Mouse (Mus musculus) T-cell, adult 2 months (primary cell): ENCODE measurements around the gene Tcf12.

Experiments used
- DNase-seq: peaks from one replicate; pipeline ENCODE4 v3.0.0; 2022; ENCODE audit warnings: low spot score

The Tcf12 gene

DNA sequence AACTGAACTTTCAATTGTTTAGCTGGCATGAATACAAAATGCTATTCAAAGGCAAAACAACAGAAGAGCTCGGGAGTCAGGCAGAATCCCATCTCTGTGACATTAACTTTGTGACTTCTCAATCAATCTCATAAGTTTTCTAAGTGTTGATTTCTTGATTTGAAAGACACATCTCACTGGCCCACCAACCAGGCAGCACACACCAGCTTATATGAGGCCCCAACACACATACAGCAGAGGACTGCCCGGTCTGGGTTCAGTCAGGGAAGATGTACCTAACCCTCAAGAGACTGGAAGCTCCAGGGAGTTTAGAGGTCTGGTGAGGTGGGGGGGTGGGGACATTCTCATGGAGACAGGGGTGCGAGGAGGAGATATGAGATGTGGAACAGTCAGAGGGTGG, 132.8 kb downstream of the Tcf12 start:
- no peak for DNase-seq

DNA sequence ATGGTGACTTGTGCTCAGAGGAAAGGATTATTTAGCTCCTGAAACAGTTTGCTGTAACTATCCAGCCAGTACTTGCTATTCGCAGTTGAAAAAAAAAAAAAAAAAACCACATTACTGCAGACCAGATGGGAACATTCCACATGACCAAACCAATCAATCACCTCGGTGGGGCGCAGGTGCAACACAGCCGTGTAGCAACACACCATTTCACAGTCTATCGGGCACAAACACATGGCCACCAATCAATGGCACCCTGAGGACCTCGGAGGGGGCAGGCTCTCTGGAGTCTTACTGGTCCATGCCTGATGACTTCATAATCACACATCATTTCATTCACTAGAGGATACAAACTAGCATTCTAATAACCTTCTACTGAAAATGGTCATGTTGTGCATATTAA, 135.6 kb downstream of the Tcf12 start:
- peak; percentile 4 for DNase-seq

DNA sequence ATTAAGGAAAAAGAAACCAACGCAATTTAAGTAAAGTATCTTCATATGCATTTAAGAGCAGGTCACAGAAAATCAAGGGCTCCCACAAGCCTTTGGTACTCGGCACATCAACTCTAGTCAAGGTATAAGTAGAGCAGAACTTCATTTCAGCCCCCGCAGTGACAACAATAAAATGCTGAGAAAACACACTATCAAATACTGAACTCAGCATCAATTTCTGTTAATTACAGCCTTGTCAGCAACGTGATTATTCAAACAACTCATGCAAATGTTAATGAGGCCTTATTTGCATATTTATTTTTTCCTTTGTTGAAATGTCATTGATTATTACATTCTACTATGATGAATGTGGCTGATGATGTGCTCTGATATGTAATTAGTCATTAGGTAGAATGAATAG, 136.5 kb downstream of the Tcf12 start:
- DNase-seq: no peak

DNA sequence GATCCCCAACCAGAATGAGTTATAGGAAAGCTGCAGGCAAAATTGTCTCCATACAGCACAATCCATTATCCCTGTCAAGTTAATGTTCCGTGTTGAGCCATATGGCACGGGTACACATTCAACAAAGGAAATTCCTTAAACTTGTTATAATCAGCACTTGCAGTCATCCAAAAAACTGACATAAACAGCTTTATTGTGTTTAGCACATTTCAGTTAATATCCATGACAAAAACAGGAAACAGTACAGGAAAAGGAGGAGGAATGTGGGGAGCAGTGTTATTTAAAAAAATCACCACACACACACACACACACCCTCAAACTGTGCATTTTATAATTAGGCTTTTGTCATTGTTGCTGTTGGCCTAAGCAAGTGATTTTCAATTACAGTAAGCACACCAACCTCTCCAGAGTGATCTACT, 137.1 kb downstream of the Tcf12 start:
- DNase-seq: no peak

DNA sequence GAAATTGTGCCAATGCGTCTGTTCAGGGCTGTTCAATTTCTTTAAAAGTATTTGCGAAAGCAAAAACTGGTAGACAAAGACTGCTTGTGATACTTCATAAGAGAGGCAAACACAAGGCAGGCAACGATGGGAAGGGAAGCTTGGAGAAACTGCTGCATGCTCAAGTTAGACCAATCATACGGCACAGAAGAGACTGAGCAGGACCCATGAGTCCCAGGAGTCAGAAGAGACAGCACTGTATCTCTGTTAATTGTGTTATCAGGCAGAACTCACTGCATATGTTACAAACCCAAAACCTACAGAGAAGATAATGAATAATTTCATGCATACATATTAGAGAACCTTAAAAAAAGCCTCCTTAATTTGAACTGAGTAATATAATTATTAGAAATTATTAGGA, 147.6 kb downstream of the Tcf12 start:
- DNase-seq: no peak

DNA sequence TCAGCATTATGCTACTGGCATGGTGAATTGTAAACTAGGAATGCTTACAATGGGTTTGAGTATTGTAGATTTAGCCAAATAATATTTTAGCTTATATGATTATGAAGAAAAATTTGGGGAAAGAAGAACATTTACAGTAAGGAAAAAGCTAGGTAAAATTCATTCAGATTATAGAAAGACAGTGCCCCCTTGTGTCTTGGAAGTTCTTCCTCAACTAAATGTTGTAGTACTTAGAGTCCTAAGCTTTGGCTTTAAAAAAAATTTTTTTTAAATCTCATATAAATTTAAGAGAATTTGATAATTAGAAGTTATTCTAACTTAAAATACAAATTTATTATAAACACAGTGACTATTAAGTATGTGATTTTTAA, 151.7 kb downstream of the Tcf12 start:
- no peak for DNase-seq

DNA sequence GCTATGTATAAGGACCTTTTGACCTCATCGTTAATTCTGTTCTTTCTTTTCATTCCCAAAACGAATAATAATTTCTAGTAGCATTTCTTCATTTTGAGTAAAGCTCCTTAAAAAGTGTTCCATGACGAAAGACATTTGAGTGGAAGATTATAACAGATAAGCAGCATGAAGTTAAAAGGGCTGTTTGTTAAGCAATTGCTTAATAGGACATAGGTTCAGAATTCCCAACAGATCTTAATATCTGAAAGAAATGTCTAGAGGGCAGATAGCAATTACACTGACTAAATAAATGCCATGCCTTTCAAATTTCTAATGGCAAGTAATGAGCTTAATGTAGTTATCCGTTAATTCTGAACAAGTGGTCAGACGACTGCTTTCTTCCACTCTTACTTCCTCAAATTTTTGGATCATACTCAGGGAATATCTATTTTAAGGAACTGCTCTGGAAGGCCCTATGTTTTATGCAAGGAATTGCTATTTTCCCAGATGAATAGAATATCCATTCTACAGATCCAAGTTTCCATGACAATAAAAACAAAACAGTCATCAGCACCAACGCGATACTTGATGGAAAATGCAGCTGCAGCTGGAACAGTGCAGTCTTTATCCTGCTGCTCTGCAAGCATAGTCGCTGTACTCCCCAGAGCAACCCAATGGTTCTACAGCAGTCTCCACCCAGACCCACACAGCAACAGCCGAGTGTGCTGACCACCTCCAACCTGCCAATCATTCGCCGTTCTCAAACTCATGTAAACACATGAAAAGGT, 152.2 kb downstream of the Tcf12 start:
- no peak for DNase-seq

DNA sequence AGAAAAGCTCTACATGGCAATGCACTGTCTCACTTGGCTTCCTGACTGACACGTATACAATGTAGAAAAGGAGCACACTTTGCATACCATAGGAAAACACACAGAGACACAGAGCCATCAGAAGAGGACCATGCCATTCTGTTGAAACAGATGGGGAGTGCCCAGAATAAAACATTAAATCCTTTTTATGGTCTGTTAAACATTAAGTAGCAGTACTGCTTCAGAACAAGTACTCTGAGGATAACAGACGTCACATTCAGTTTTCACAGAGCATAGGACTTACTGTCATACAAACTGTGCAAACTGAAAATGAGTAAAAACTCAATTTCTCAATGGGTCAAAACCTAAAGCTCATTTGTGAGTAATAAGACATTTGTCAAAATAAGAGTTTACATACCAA, 158.5 kb downstream of the Tcf12 start:
- no peak for DNase-seq

DNA sequence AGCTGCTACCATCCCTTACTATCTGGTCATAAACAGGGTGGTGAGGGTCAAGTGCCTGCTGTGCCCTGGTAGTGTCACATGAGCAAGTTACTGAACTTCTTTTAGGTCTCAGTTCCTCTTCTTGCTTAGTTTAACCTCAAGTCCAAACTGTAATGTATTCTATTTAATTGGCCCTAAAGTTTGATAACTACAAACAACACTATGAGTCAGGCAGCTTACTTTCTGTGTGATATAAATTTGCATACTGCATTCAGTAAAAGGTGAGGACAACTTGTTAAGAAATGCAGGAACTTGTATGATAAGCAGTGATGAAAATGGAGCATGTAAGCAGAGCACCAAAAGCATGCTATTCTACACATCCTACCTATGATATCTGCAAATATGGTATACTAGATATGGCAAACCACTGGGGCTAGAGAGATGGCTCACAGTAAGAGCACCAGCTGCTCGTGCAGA, 159.0 kb downstream of the Tcf12 start:
- no peak for DNase-seq

DNA sequence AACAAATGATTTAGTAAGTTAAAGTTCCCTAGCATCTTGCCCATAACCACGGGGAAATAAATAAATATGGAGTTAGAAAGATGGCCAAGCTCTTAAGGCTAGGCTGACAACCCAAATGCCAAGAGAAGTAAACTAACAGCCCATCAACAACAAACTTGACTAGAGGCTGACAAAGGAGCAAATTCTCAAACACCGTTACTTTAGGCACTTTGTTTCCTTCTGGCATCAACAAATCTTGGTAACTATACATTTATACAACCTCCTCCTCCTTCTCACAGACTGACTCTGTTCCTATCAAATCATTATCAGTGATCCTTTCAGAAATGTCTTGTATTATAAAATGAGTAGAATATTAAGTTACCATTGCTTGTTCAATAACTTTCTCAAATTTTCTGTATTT, 159.7 kb downstream of the Tcf12 start:
- no peak for DNase-seq

DNA sequence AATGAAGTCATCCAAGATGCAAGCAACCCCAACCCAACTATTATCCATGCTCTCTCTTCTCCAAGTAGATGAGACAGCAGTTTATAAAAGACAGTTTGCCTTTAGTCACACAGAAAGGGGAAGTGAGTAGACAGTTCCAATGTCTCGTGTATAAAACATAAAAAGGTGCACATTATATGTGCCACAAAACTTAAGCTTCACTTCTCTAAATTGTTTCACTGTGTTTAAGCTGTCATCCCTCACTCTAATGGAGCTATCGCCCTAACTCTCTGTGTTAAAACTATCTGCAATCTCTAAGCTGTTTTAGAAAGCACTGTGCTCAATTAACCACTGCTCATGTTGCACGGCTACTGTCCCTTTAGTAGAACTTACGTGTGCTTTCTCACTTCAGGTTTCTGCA, 160.3 kb downstream of the Tcf12 start:
- DNase-seq: no peak

DNA sequence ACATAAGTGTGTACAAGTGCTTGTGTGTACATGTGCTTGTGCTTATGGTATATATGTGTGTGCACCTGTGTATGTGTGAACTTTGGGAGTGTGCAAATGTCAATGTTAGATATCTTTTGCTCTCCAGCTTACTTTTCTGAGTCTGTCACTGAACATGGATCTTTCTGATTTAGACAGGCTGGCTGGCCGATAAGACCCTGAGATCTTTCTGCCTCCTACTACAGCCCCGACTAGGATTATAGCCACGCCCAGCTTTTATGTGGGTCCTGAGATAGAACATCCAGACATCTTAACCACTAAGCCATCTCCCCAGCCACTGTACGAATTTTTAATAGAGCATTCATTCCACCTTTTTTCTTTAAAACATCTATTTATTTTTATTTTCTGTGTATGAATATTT, 166.9 kb downstream of the Tcf12 start:
- DNase-seq: no peak

DNA sequence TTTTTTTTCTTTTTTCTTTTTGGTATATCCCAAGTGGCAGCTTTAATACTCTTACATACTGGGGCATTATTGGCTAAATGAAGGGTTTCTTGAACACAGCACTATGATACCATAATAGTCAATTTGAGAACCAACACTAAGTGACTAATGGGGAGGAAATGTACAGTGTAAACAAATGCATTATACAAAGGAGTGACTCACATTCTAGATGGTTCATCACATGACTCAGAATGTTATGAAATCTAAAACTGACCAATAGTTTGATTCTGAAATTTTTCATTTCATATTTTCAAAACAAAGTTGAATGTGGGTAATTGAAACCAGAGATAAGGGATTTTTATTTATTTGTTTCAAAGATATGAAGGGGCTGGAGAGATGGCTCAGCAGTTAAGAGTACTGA, 169.2 kb downstream of the Tcf12 start:
- no peak for DNase-seq

DNA sequence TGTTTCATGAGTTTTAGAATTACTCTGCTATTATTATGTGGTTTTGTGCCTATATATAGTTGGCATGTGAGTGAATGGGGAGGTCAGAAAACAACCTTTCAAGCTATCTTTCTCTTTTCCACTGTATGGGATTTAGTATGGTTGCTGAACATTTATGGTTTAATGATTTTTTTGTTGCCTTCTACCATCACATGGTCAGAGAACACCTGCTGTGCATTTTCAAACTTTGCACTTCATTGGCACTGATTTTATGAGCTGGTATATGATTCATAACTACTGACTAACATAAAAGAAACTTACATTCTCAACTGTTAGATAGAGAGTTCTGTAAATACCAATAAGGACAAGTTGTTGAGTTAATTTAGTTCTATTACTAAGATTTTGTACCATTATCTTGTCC, 171.7 kb downstream of the Tcf12 start:
- no peak for DNase-seq

DNA sequence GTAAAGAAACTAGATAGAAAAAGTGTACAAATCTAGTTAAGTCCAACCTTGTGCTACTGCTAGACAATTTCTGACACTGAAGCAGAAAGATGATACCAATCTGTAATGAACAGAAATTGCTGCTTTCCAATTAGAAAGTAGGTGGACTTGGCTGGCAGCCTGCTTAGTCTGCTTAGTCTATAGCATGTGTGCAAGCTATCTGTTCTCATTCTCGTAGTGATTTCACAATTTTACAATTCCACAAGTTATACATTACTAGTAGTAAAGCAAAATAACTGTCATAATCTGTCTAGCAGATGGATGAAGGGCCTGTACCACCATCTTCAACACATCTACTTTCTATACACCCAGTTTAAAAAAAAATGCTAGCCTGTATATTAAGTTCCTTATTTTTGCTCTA, 175.5 kb downstream of the Tcf12 start:
- DNase-seq: no peak

DNA sequence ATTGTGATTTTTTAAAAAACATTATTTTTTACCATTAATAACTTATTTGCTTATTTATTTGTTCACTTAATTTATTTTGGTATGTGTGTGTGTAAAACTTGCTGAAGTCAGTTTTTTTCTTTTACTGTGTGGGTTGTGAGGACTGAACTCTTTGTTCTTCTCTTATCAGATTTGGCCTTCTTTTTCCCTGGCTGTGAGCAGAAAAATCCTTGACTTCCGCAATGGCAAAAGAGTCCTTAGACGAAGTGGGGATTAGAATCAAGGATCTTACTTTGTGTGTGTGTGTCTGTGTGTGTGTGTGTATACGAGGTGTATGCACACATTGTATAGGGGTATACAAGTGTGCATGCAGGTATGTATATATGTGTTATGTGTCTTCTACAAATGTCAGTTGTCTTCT, 176.8 kb downstream of the Tcf12 start:
- DNase-seq: no peak

DNA sequence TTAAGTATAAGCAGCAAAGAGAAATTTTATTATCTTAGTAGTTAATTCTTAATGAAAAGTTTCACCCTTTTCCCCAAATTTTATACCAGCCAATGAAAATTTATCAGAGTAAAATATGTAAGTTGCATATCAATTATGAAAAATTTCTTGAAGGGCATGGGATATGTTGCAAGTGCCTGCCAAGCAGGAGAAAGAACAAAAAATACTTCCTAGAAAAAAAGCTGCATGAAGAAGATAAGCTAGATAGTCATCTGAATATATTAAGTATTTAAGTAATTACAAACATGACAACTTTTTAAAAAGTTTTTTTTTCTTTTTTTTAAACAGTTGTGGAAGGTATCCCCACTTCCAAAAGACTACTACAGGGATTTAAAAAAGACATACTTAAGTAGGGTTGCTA, 179.7 kb downstream of the Tcf12 start:
- no peak for DNase-seq

DNA sequence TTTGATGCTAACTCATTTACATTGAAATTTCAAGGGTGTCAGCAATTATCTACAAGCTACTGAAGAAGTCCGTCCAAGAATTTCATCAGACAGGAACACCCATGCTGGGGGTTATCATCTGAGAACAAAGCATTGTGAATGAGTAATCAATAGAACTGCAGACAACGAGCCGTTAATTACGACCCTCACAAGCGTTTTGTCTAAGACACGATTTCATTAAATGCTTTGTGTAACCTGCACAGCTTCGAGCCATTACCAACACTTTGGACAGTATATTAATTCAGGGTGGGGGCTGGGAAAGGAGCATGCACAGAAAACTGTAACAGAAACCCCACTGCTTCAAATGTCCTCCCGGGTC, 180.3 kb downstream of the Tcf12 start:
- no peak for DNase-seq

DNA sequence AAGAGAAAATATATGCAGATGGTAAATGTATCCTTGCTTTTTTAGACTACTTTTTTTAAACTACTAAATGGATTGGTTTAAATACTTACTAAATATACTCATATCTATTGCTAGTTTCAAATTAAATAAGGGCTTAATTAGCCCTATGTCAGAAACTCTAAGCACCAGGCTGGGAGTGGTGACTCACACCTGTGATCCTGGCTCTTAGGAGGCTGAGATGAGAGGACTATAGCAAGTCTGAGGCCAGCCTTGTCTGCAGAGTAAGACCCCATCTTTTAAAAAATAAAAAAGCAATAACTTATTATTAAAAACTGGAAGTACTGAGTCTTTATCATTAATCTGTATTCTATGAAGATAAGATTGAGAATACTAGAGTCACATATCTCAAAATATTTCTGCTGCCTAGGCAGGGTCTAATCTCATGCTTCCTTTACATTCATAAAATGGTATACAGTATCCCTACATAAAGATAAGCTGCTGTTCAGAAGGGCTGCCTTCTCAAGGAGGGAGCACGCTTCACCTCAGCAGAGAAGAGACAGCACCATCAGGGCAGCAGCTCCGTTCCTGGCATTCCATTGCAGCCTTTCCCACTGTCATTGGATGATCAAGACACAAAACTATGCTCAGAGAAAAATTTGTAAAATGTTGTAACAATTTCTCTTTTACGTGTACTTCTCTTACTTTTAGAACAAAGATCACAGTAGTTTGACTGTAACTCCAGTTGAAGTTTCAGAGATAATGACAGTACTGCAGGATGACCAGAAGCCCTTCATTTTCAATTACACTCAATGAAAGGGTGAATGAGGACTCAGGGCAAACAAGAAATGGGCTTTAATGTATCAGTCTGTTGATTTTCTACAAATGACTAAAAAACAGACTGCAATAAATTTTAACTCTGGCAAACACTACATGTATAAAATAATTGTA, 181.0 kb downstream of the Tcf12 start:
- DNase-seq: no peak

DNA sequence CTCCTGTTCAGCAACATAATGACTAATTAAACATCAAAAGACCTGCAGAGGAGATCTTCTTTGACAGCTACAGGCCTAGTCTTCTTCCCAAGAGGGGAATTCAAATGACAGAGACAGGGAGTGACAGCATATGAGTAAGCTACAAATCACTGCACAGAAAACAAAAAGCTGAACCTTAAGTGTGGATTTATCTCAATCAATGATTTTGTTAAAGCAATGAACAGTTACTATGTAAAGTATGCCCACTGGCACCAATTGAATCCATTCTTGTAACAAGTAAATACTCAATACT, 195.1 kb downstream of the Tcf12 start:
- DNase-seq: no peak

DNA sequence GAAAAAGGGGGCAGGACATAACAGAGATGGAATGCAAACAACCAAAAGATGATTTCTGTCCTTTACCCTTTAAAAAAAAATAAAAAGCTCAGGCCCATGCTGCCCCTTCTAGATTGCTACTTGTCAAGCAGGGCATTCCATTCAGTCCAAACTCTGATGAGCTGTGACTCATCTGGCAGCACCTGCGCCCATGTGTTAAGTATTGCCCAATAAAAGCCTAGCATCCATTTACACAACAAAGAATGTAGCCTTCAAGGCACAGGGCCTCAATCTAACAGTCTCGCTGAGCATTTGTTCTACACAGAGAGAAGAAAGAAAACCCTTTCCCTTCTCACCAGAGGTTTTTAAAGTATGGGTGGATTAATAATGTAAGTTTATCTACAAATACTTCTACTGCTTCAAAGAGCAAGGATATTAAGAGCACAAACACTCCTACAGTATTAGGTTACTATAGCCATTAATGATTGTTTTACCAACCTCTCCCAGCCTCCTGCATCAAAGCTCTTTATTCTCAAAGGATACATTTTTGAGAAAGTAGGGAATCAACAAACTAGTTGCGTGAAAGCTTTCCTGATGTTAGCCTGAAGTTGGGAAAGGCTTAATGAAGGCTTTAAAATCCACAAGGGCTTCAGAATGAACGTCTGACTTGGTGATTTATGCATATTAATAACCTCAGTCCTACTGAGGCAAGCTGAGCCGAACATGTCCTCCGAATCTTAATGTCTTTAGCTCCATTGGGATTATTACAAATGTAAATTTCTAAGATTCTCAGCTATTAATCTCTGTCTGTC, 195.6 kb downstream of the Tcf12 start:
- no peak for DNase-seq

DNA sequence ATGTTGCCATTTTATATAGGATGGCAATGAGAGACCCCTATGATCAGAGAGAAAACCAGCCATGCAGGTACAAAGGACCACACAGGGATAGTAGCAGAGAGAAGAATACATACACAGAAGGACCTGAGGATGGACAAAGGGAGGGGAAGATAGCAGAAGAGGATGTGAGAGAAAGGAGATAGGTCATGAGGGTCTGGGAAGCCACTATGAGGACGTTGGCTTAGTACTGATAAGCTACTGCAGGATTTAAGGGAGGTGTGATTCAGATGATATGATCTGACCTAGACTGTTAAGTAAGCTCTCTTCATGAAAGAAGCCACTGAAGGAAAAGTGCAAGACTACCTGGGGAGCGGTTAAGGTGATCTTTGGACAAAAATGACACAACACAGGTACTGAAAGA, 205.1 kb downstream of the Tcf12 start:
- no peak for DNase-seq

DNA sequence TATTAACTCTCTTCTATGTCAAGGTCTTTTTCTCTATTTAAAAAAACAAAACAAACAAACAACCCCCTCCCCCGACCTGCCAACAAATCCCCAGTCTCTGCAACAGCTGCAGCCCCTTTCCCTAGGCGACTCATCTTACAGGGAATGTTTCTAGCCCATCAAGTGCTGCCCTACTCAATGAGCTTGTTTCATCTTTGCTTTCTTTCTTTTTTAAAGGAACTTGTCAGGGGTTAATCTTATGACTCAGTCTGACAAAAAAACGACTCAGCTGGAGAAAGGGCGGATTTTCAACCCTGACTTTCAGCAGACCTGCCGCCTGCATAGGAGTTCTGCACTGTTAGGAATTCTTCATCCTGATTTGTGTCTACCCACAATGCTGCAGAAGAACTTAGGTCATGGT, 212.8 kb downstream of the Tcf12 start:
- DNase-seq: no peak
